Mouse (Mus musculus): ENCODE measurements around the gene Uba7. TPM values are rescaled to one million over a fixed set of nuclear protein-coding genes. Genes with fewer than 3 reads are reported as not detected.
A peak's percentile ranks its signal among the peaks of the same experiment; 100 is the strongest.

Gene Uba7
- polyA plus RNA-seq, 1 experiment from 2014 or later, result 25.4 TPM

DNA sequence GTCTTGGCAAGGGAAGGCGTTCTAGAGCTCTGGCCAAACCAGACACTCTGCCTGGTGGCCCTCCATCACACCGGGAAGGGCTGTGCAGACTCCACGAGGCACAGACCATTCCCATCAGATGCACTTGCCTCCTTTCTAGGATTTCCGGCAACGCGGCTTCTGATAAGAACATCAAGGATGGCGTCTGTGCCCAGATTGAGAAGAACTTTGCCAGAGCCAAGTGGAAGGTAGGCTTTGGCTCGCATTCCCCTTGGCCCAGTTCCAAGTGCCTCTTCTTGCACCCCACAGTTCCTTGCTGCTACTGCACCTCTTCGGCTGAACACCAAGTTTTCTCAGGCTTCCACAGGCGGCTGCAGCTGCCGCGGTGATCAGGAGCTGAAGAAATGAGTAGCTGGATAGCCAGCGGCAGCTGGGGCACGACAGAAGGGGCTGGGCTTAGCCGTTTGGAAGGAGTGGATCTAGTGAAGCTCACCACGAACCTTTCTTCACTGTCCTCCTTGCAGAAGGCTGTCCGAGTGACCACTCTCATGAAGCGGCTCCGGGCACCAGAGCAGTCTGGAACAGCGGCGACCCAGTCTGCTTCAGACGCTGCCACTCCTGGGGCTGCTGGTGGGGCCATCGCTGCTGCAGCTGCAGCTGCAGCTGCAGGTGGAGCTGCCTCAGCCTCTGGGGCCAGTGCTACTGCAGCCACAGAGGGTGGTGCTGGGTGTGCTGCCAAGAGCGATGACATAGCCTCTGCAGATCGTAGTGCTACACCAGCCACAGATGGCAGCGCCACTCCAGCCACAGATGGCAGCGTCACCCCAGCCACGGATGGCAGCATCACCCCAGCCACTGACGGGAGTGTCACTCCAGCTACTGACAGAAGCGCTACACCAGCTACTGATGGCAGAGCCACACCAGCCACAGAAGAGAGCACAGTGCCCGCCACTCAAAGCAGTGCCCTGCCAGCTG, 27.8 kb upstream of the Uba7 start:
- Histone ChIP-seq H3K27ac (no peak overlapping the region), H3K36me3 (peaks cover 8% of the 10 kb centered on the region; the same call in 1 of the 2 replicates), H3K9me3 (no peaks in the 10 kb centered on the region), H3K4me3 (replicated peaks) (no peak overlapping the region), H3K4me1 (replicated peaks) (peaks cover 10% of the 10 kb centered on the region), H3K4me2 (no peak overlapping the region), H3K27me3 (no peaks in the 10 kb centered on the region), H3K9ac (replicated peaks) (no peak overlapping the region)
- ATAC-seq (ENCODE audit: insufficient number of reproducible peaks, insufficient read depth, low FRiP score, low TSS enrichment, low read depth), result no peak
- WGBS, result 89% methylated on average over 31 of the region's 31 CpGs

DNA sequence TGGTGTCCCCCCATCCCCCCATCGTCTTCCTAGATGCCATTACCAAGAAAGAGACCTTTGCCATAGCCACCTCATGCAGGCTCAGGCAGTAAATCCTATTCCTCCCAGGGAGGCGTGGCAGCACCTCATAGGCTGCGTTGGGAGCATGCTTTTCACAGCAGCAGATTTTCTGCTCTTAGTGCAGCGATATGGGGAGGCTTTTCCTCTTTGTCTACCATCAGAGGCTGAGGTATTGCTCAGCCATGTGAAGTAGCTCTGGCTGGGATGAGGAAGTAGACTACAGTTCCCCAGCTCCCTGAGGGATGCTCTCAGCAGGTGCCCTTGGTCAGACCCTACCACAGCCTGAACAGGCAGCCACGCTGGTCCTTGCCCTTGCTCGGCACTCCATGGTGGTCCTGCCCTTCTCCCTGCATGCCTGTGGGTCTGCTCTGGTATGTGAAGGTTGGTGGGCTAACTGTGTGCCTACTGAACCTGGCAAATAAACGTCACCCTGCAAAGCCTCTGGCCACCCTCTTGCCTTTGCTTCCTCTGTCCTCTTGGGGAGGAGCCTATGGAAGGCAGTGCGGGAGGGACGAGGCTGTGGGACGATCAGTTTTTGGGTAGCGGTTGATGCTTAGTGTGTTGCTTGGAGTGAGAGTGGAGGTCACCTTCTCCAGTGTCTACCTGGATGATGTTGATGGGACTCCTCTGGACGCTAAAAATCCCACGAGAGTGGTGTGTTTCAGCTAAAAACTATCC, 26.0 kb upstream of the Uba7 start:
- Histone ChIP-seq H3K4me3 (replicated peaks) (no peak overlapping the region), H3K27ac (no peak overlapping the region), H3K4me2 (no peak overlapping the region), H3K9ac (replicated peaks) (no peak overlapping the region), H3K27me3 (no peaks in the 10 kb centered on the region), H3K4me1 (replicated peaks) (peaks cover 10% of the 10 kb centered on the region), H3K36me3 (peaks cover 8% of the 10 kb centered on the region; the same call in 1 of the 2 replicates), H3K9me3 (no peaks in the 10 kb centered on the region)
- WGBS, result 85% methylated on average over 13 of the region's 13 CpGs
- no peak for ATAC-seq (ENCODE audit: insufficient number of reproducible peaks, insufficient read depth, low FRiP score, low TSS enrichment, low read depth)

DNA sequence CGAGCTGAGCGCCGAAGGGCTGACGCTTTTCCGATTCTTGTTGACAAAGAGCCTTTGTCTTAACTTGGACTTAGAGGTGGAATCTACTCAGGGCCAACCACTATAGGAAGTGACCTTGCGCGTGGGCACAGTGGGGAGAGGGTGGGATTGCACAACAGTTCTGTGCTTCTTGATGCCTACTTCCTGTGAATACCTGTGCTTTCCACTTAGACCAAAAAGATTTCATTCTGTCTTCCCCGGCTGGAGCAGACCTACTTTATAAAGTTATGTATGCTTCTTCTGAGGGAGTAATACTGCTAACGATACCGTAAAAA, 25.4 kb upstream of the Uba7 start, which contains the start of gene Traip:
Gene Traip (plus strand): TSS at position 215 of the 314 bp plus-strand sequence.
- WGBS, result 91% methylated on average over 10 of the region's 10 CpGs
- peak within 1 kb of the TSS; percentile 69 for H3K4me3 ChIP-seq (replicated peaks)
- H3K36me3 ChIP-seq, result peaks cover 8% of the 10 kb centered on the region; the same call in 1 of the 2 replicates
- no peaks in the 10 kb centered on the region for H3K27me3 ChIP-seq
- H3K9me3 ChIP-seq, result no peaks in the 10 kb centered on the region
- no peak for ATAC-seq (ENCODE audit: insufficient number of reproducible peaks, insufficient read depth, low FRiP score, low TSS enrichment, low read depth)
- peaks cover 10% of the 10 kb centered on the region for H3K4me1 ChIP-seq (replicated peaks)
- H3K27ac ChIP-seq, result peak within 1 kb of the TSS; percentile 80
- peak within 1 kb of the TSS; percentile 86 for H3K4me2 ChIP-seq
- H3K9ac ChIP-seq (replicated peaks), result peak within 1 kb of the TSS; percentile 66

- Histone ChIP-seq H3K9ac (replicated peaks) (peak overlapping the region; percentile 66), H3K4me2 (peak overlapping the region; percentile 86), H3K36me3 (peaks cover 11% of the 10 kb centered on the region; the same call in 1 of the 2 replicates), H3K9me3 (no peaks in the 10 kb centered on the region), H3K27me3 (no peaks in the 10 kb centered on the region), H3K4me1 (replicated peaks) (peaks cover 10% of the 10 kb centered on the region), H3K4me3 (replicated peaks) (peak overlapping the region; percentile 69), H3K27ac (peak overlapping the region; percentile 80)
- WGBS, result 10% methylated on average over 45 of the region's 45 CpGs
- ATAC-seq (ENCODE audit: insufficient number of reproducible peaks, insufficient read depth, low FRiP score, low TSS enrichment, low read depth), result peak; percentile 82
These were observed 24.6 kb upstream of the Uba7 start for GRCm38 (mm10) chr9:107950460-107951355.

DNA sequence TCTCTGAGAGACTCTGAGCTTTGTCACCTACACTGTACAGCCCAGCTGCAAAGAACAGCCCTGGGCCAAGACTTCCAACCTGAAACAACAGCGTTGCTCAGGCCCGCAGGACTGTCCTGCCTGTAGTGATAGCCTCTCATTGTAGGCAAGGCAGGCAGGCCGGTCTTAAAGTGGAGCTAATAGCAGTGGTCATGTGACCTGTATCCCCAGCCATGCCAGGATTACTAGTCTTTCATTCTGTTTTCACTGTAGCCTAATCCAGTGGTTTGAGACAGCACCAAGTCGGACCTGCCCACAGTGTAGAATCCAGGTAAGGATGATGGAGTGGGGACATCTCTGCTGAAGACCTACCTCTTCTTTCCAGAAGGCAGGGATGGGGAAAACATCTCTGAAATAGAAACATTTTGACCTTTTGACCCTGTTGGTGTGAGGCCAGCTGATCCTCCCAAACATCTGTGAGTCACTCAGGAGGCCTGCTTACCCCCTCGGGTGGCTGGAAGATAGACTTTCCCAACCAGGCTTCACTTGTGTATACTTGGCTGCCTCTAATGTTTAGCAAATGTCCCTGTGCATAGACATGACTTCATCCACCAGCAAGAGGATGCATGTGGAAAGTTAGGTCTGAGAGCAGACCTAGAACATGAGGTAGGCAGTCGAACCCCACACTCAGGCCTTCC, 19.6 kb upstream of the Uba7 start:
- peaks cover 10% of the 10 kb centered on the region for H3K4me1 ChIP-seq (replicated peaks)
- H3K9me3 ChIP-seq, result no peaks in the 10 kb centered on the region
- no peaks in the 10 kb centered on the region for H3K27me3 ChIP-seq
- no peak overlapping the region for H3K4me2 ChIP-seq
- 78% methylated on average over 6 of the region's 6 CpGs for WGBS
- ATAC-seq (ENCODE audit: insufficient number of reproducible peaks, insufficient read depth, low FRiP score, low TSS enrichment, low read depth), result no peak
- H3K9ac ChIP-seq (replicated peaks), result no peak overlapping the region
- H3K27ac ChIP-seq, result no peak overlapping the region
- H3K4me3 ChIP-seq (replicated peaks), result no peak overlapping the region
- H3K36me3 ChIP-seq, result peaks cover 54% of the 10 kb centered on the region

GRCm38 (mm10) chr9:107957141-107957540, 18.2 kb upstream of the Uba7 start:
- ATAC-seq (ENCODE audit: insufficient number of reproducible peaks, insufficient read depth, low FRiP score, low TSS enrichment, low read depth), result no peak
- Histone ChIP-seq H3K9ac (replicated peaks) (no peak overlapping the region), H3K9me3 (no peaks in the 10 kb centered on the region), H3K4me2 (no peak overlapping the region), H3K4me1 (replicated peaks) (no peaks in the 10 kb centered on the region), H3K4me3 (replicated peaks) (no peak overlapping the region), H3K27ac (no peak overlapping the region), H3K27me3 (no peaks in the 10 kb centered on the region), H3K36me3 (peaks cover 67% of the 10 kb centered on the region)
- whole genome bisulfite sequencing, result 69% methylated on average over 6 of the region's 6 CpGs

- H3K4me1 ChIP-seq (replicated peaks), result no peaks in the 10 kb centered on the region
- H3K9ac ChIP-seq (replicated peaks), result no peak overlapping the region
- peaks cover 85% of the 10 kb centered on the region for H3K36me3 ChIP-seq
- H3K27ac ChIP-seq, result no peak overlapping the region
- H3K9me3 ChIP-seq, result no peaks in the 10 kb centered on the region
- WGBS, result 21% methylated on average over 6 of the region's 6 CpGs
- no peak for ATAC-seq (ENCODE audit: insufficient number of reproducible peaks, insufficient read depth, low FRiP score, low TSS enrichment, low read depth)
- no peak overlapping the region for H3K4me2 ChIP-seq
- H3K27me3 ChIP-seq, result no peaks in the 10 kb centered on the region
- H3K4me3 ChIP-seq (replicated peaks), result no peak overlapping the region
These were observed 15.4 kb upstream of the Uba7 start for GRCm38 (mm10) chr9:107959896-107960295.

GRCm38 (mm10) chr9:107960928-107961327, 14.4 kb upstream of the Uba7 start:
- 89% methylated on average over 4 of the region's 4 CpGs for WGBS
- H3K4me3 ChIP-seq (replicated peaks), result no peak overlapping the region
- no peak for ATAC-seq (ENCODE audit: insufficient number of reproducible peaks, insufficient read depth, low FRiP score, low TSS enrichment, low read depth)
- no peaks in the 10 kb centered on the region for H3K4me1 ChIP-seq (replicated peaks)
- H3K4me2 ChIP-seq, result no peak overlapping the region
- no peaks in the 10 kb centered on the region for H3K9me3 ChIP-seq
- H3K36me3 ChIP-seq, result peaks cover 88% of the 10 kb centered on the region
- H3K27ac ChIP-seq, result no peak overlapping the region
- no peaks in the 10 kb centered on the region for H3K27me3 ChIP-seq
- no peak overlapping the region for H3K9ac ChIP-seq (replicated peaks)

- H3K27ac ChIP-seq, result no peak overlapping the region
- H3K9ac ChIP-seq (replicated peaks), result no peak overlapping the region
- WGBS, result 87% methylated on average over 10 of the region's 10 CpGs
- H3K36me3 ChIP-seq, result peaks cover 85% of the 10 kb centered on the region
- no peak for ATAC-seq (ENCODE audit: insufficient number of reproducible peaks, insufficient read depth, low FRiP score, low TSS enrichment, low read depth)
- no peaks in the 10 kb centered on the region for H3K27me3 ChIP-seq
- H3K4me2 ChIP-seq, result no peak overlapping the region
- no peaks in the 10 kb centered on the region for H3K4me1 ChIP-seq (replicated peaks)
- H3K9me3 ChIP-seq, result no peaks in the 10 kb centered on the region
- no peak overlapping the region for H3K4me3 ChIP-seq (replicated peaks)
These were observed 13.9 kb upstream of the Uba7 start for GRCm38 (mm10) chr9:107961351-107961762.

- ATAC-seq (ENCODE audit: insufficient number of reproducible peaks, insufficient read depth, low FRiP score, low TSS enrichment, low read depth), result no peak
These were observed 13.4 kb upstream of the Uba7 start for GRCm38 (mm10) chr9:107961881-107962280.

More at GRCm38 (mm10) chr9:107961881-107962280, 13.4 kb upstream of the Uba7 start:
- no peak overlapping the region; the same call in 1 of the 2 replicates for H3K9ac ChIP-seq (replicated peaks)
- H3K9me3 ChIP-seq, result no peaks in the 10 kb centered on the region
- no peak overlapping the region for H3K4me3 ChIP-seq (replicated peaks)
- H3K27me3 ChIP-seq, result no peaks in the 10 kb centered on the region
- H3K4me2 ChIP-seq, result no peak overlapping the region
- no peak overlapping the region for H3K27ac ChIP-seq
- H3K4me1 ChIP-seq (replicated peaks), result no peaks in the 10 kb centered on the region
- H3K36me3 ChIP-seq, result peaks cover 80% of the 10 kb centered on the region
- WGBS, result 57% methylated on average over 5 of the region's 5 CpGs
